Mouse (Mus musculus): ENCODE data around the gene Smg9. TPM values are rescaled to one million over a fixed set of nuclear protein-coding genes. Genes with fewer than 3 reads are reported as not detected.
A peak's percentile ranks its signal among the peaks of the same experiment; 100 is the strongest.

The Smg9 gene
- total and polyA plus RNA-seq, 3 experiments: 54.6 to 95.3 TPM; not detected in 1

DNA sequence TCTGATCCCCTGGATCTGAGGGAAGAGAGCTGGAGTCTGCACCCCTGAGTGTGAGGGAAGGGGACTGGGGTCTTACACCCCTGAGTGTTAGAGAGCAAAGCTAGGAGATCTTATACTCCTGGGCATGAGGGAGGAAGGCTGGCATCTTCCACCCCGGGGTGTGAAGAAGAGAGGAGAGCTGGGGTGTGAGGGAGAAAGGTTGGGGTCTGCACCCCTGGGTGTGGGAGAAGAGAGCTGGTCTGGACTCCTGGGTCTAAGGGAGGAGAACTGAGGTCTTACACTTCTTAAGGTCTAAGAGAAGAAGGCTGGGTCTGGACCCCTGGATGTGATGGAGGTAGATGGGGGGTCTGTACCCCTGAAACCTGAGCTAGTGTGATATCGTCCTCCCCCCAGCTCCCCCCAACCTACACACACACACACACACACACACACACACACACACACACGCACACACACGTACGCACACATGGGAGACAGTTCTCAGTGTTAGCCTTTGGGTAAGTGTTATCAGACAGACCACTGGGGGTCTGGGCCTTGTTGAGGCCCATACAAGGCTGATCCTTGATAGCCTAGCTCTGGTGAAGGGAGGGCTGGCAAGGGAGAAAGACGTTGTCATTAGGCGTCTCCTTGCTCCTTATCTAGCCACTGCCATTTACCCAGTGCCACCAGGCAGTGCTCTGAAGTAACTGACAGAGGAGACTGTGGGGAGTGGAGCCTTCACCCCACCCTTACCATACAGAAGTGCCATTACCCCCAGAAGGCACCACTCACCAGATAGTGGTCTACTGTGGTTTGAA, 28.2 kb upstream of the Smg9 start:
- H3K4me1 ChIP-seq (ENCODE audit: control insufficient read depth in 1 of 2, insufficient read depth in 2 of 2, low read length in 2 of 2): peaks cover 14 to 58% of the 10 kb centered on the region in 2 experiments
- peak overlapping the region; percentile 97 for H3K27ac ChIP-seq (ENCODE audit: control insufficient read depth, low read depth, low read length)
- H3K4me3 ChIP-seq (ENCODE audit: control insufficient read depth in 1 of 2, insufficient read depth in 1 of 2, low read depth in 2 of 2, low read length in 2 of 2): peak overlapping the region; percentile 74 to 90
- no peaks in the 10 kb centered on the region for H3K27me3 ChIP-seq (ENCODE audit: control insufficient read depth in 1 of 2, insufficient read depth in 2 of 2, low read length in 2 of 2)
- peaks cover 45% of the 10 kb centered on the region for H3K79me2 ChIP-seq (ENCODE audit: control insufficient read depth, insufficient read depth, low read length, poor library complexity)
- peak; percentile 91 for DNase-seq (ENCODE audit: low read depth, low spot score)
- no peaks in the 10 kb centered on the region for H3K9me3 ChIP-seq (replicated peaks; ENCODE audit: insufficient read depth, low read length)
- peak overlapping the region; percentile 95 for H3K9ac ChIP-seq (ENCODE audit: control insufficient read depth, low read depth, low read length, poor library complexity, severe bottlenecking)
- peak; percentile 63 for TF ChIP-seq NELFE (IDR thresholded peaks at IDR 0.05; ENCODE audit: low read depth, low read length)
- TF ChIP-seq POLR2AphosphoS5 (IDR thresholded peaks at IDR 0.05; ENCODE audit: borderline replicate concordance, low read depth, low read length): peak; percentile 77; the same call in 1 of the 2 replicates
- TF ChIP-seq HCFC1 (IDR thresholded peaks at IDR 0.05; ENCODE audit: low read depth, low read length): no peak
- TF ChIP-seq GATA1 (IDR thresholded peaks at IDR 0.05; ENCODE audit: low read depth, low read length): peak; percentile 90
- no peak for TF ChIP-seq MEF2A (IDR thresholded peaks at IDR 0.05; ENCODE audit: extremely low read depth, insufficient replicate concordance, low read depth, low read length, poor library complexity, severe bottlenecking)
- TF ChIP-seq TCF12 (IDR thresholded peaks at IDR 0.05; ENCODE audit: low read depth, low read length): peak; percentile 83
- TF ChIP-seq EP300 (IDR thresholded peaks at IDR 0.05; ENCODE audit: low read depth in 1 of 2, low read length in 2 of 2): peak; percentile 74 to 91
- no peak for TF ChIP-seq RCOR1 (IDR thresholded peaks at IDR 0.05; ENCODE audit: low read depth, low read length)
- peak; percentile 94 for TF ChIP-seq TBP (IDR thresholded peaks at IDR 0.05; ENCODE audit: low read depth, low read length)
- TF ChIP-seq ZMIZ1 (IDR thresholded peaks at IDR 0.05; ENCODE audit: low read depth, low read length): peak; percentile 67; the same call in 1 of the 2 replicates
- no peak for TF ChIP-seq ELF1 (IDR thresholded peaks at IDR 0.05; ENCODE audit: low read depth, low read length)
- peak; percentile 75 for TF ChIP-seq TAL1 (IDR thresholded peaks at IDR 0.05; ENCODE audit: low read length)
- TF ChIP-seq POLR2AphosphoS2 (IDR thresholded peaks at IDR 0.05; ENCODE audit: low read length): peak; percentile 67; the same call in 1 of the 2 replicates
- TF ChIP-seq SIN3A (IDR thresholded peaks at IDR 0.05; ENCODE audit: low read length): peak; percentile 80
- no peak; the same call in 1 of the 2 replicates for TF ChIP-seq CHD1 (IDR thresholded peaks at IDR 0.05; ENCODE audit: low read depth, low read length)
- no peak for TF ChIP-seq MXI1 (IDR thresholded peaks at IDR 0.05; ENCODE audit: low read depth, low read length)
- no peak for TF ChIP-seq USF1 (IDR thresholded peaks at IDR 0.05; ENCODE audit: low read depth, low read length)
- peak; percentile 84 for TF ChIP-seq MYB (IDR thresholded peaks at IDR 0.05; ENCODE audit: low read depth, low read length)
- peak in 1 of 2 experiments; percentile 89; a peak in 3 of 4 replicates for TF ChIP-seq POLR2A (IDR thresholded peaks at IDR 0.05; ENCODE audit: control insufficient read depth in 1 of 2, insufficient read depth in 1 of 2, low read depth in 1 of 2, low read length in 2 of 2, poor library complexity in 1 of 2)
- TF ChIP-seq MYC (IDR thresholded peaks at IDR 0.05; ENCODE audit: low read depth, low read length): peak; percentile 21; the same call in 1 of the 2 replicates
- TF ChIP-seq RAD21 (IDR thresholded peaks at IDR 0.05; ENCODE audit: low read depth, low read length): no peak
- TF ChIP-seq SMC3 (IDR thresholded peaks at IDR 0.05; ENCODE audit: low read depth, low read length): no peak
- TF ChIP-seq MAZ (IDR thresholded peaks at IDR 0.05; ENCODE audit: low read depth, low read length): peak; percentile 80
- TF ChIP-seq ETS1 (IDR thresholded peaks at IDR 0.05; ENCODE audit: low read depth, low read length): peak; percentile 82
- TF ChIP-seq ZNF384 (IDR thresholded peaks at IDR 0.05; ENCODE audit: low read depth, low read length): no peak
- no peak for TF ChIP-seq CTCF (IDR thresholded peaks at IDR 0.05 in 2 of 3, conservative IDR thresholded peaks at IDR 0.05 in 1 of 3; ENCODE audit: control insufficient read depth in 1 of 3, insufficient read depth in 1 of 3, low read depth in 2 of 3, low read length in 3 of 3, poor library complexity in 1 of 3, severe bottlenecking in 1 of 3)
- peaks cover 2 to 19% of the 10 kb centered on the region in 2 experiments for H3K36me3 ChIP-seq (ENCODE audit: control insufficient read depth in 1 of 2, insufficient read depth in 2 of 2, low read length in 2 of 2)
